ENCODE assay signal across 8 mouse cellular contexts in the genomic region with DNA sequence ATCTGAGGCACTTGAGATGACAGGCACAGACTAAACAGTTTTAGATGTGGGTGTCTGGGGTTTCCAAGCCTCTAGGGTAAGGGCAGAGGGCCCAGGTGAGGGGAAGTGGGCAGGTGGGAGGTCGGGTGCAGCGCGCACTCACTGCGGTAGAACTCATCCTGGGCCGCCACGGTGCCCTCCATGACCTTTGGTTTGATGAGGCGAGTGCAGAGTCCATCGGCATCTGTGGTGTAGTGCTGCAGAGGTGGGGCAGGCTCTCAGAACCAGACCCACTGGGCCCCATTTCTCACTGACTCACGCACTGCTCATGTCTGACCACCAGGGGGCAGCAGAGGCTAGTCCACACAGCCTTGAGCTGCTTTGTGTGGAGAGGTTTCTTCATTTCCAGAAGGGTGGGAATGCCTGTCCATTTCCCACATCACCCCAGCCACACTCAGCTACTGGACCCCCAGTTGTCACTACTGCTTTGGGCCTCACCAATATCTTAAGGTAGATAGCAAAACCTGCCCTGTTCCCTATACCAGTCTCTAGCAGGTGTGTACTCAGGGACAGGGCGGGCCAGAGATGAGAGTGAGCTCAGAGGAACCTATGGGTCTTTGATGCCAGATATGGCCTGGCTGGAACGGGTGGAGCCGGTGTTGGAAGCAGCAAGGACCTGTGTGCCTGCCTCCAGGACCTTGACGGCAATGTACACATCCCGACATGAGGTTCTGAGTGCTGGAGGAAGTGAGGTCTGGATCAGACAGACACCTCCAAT. TPM values are rescaled to one million over a fixed set of nuclear protein-coding genes. Genes with fewer than 3 reads are reported as not detected.
DNase-seq lines count a peak whose midpoint lies in the region; ATAC-seq and TF ChIP-seq lines count a peak whose summit lies in the region.

No protein-coding gene starts in this region.

- H3K4me2 ChIP-seq in heart, postnatal 0 days (ENCODE audit: low read depth, low read length), result no peak overlapping the region
- no peak overlapping the region for H3K4me2 ChIP-seq in neural tube, embryonic 15.5 days

- TF ChIP-seq CTCF in brain, embryonic 14.5 days (IDR thresholded peaks at IDR 0.05; ENCODE audit: borderline replicate concordance, extremely low read depth, insufficient read depth, insufficient read length), result peak; percentile 99
- peak; percentile 98 for TF ChIP-seq CTCF in heart, postnatal 0 days (IDR thresholded peaks at IDR 0.05; ENCODE audit: low read depth)

- ATAC-seq in CD4-positive, CD25-positive, alpha-beta regulatory T cell, adult 4 months, result peak; percentile 45
- ATAC-seq in heart, postnatal 0 days (ENCODE audit: insufficient read depth, low read depth), result peak; percentile 67
- peak; percentile 43; the same call in 1 of the 2 replicates for ATAC-seq in neural tube, embryonic 15.5 days (ENCODE audit: low FRiP score)

- no peak overlapping the region; the same call in 1 of the 2 replicates for H3K4me3 ChIP-seq in forebrain, embryonic 10.5 days
- no peak overlapping the region for H3K4me3 ChIP-seq in heart, postnatal 0 days (ENCODE audit: low read depth, low read length)
- H3K4me3 ChIP-seq in neural tube, embryonic 15.5 days (replicated peaks), result no peak overlapping the region

- H3K4me1 ChIP-seq in forebrain, embryonic 10.5 days, result peaks cover 26% of the 10 kb centered on the region
- peaks cover 4% of the 10 kb centered on the region; the same call in 1 of the 2 replicates for H3K4me1 ChIP-seq in heart, postnatal 0 days (ENCODE audit: control insufficient read depth, insufficient read depth)
- peaks cover 15% of the 10 kb centered on the region for H3K4me1 ChIP-seq in neural tube, embryonic 15.5 days

- DNase-seq in brain, embryonic 14.5 days (ENCODE audit: low read depth), result peak; percentile 72
- DNase-seq in forebrain, embryonic 10.5 days (ENCODE audit: extremely low spot score, low spot score), result peak; percentile 76
- peak; percentile 52 for DNase-seq in heart, postnatal 0 days (ENCODE audit: low spot score)
- peak; percentile 72 to 79 for DNase-seq in kidney, postnatal 25 days
- peak; percentile 77 to 79 for DNase-seq in lung, adult 18-20 months
- DNase-seq in thymus, adult 18-20 months, result peak; percentile 43 to 65

- no peak overlapping the region for H3K27ac ChIP-seq in forebrain, embryonic 10.5 days
- no peak overlapping the region for H3K27ac ChIP-seq in heart, postnatal 0 days (ENCODE audit: low read depth)
- H3K27ac ChIP-seq in neural tube, embryonic 15.5 days (replicated peaks), result no peak overlapping the region

- H3K9me3 ChIP-seq in forebrain, embryonic 10.5 days, result no peaks in the 10 kb centered on the region
- no peaks in the 10 kb centered on the region for H3K9me3 ChIP-seq in heart, postnatal 0 days (replicated peaks; ENCODE audit: control insufficient read depth, low read length)
- H3K9me3 ChIP-seq in neural tube, embryonic 15.5 days (replicated peaks), result no peaks in the 10 kb centered on the region

- no peaks in the 10 kb centered on the region for H3K27me3 ChIP-seq in forebrain, embryonic 10.5 days (ENCODE audit: poor library complexity, severe bottlenecking)
- H3K27me3 ChIP-seq in heart, postnatal 0 days (ENCODE audit: control insufficient read depth, insufficient read depth, low read length), result no peaks in the 10 kb centered on the region
- no peaks in the 10 kb centered on the region for H3K27me3 ChIP-seq in neural tube, embryonic 15.5 days (replicated peaks)

- no peak for TF ChIP-seq EP300 in heart, postnatal 0 days (IDR thresholded peaks at IDR 0.05; ENCODE audit: low read depth)

- WGBS in forebrain, embryonic 10.5 days, result 75% methylated on average over 14 of the region's 14 CpGs
- WGBS in heart, postnatal 0 days, result 63% methylated on average over 14 of the region's 14 CpGs
- 64% methylated on average over 14 of the region's 14 CpGs for WGBS in neural tube, embryonic 15.5 days

- TF ChIP-seq POLR2A in brain, embryonic 14.5 days (IDR thresholded peaks at IDR 0.05; ENCODE audit: borderline replicate concordance, extremely low read depth, insufficient read depth, insufficient read length, poor library complexity, severe bottlenecking), result no peak

- H3K36me3 ChIP-seq in forebrain, embryonic 10.5 days (replicated peaks), result peaks cover 97% of the 10 kb centered on the region
- peaks cover 66% of the 10 kb centered on the region for H3K36me3 ChIP-seq in heart, postnatal 0 days (replicated peaks; ENCODE audit: control insufficient read depth, insufficient read depth, low read length)
- peaks cover 75% of the 10 kb centered on the region for H3K36me3 ChIP-seq in neural tube, embryonic 15.5 days

- no peak overlapping the region for H3K9ac ChIP-seq in heart, postnatal 0 days (replicated peaks; ENCODE audit: low read depth, low read length)
- H3K9ac ChIP-seq in neural tube, embryonic 15.5 days (replicated peaks), result no peak overlapping the region

RNA-seq across cellular contexts. Expression of a gene that starts 8.7 kb away (rescaled TPM):
- polyA plus RNA-seq in CD4-positive, CD25-positive, alpha-beta regulatory T cell, adult 4 months (2017; shearing (Covaris generic)), result 1 to 10 TPM in 1 of 2 experiments, under 1 TPM in 1; 0.79 to 1.4 TPM
- polyA plus RNA-seq in brain, embryonic 14.5 days (2012; rRNA removed), result 0.04 and 0.12 TPM in 2 replicates
- not detected in 2 replicates for polyA plus RNA-seq in forebrain, embryonic 10.5 days (2016; fragmentation: Nextera tagmentation; extraction: Ambion mirVana)
- total RNA-seq in heart, postnatal 0 days (2014; rRNA removed; ENCODE audit: low replicate concordance), result 0.15 TPM in 1 of 2 replicates, not detected in the other
- not detected in 2 replicates for polyA plus RNA-seq in heart, postnatal 0 days (2015; fragmentation: Nextera tagmentation; extraction: Ambion mirVana)
- not detected in 2 replicates for polyA plus RNA-seq in neural tube, embryonic 15.5 days (2015; fragmentation: Nextera tagmentation; extraction: Ambion mirVana)

RNA-seq across cellular contexts. Expression of a gene that starts 23.2 kb away (rescaled TPM):
- not detected for polyA plus RNA-seq in CD4-positive, CD25-positive, alpha-beta regulatory T cell, adult 4 months (2017; shearing (Covaris generic))
- polyA plus RNA-seq in brain, embryonic 14.5 days (2012; rRNA removed), result 0.29 and 0.49 TPM in 2 replicates
- polyA plus RNA-seq in forebrain, embryonic 10.5 days (2016; fragmentation: Nextera tagmentation; extraction: Ambion mirVana), result 1.9 and 2.9 TPM in 2 replicates
- not detected in 2 replicates for total RNA-seq in heart, postnatal 0 days (2014; rRNA removed; ENCODE audit: low replicate concordance)
- polyA plus RNA-seq in heart, postnatal 0 days (2015; fragmentation: Nextera tagmentation; extraction: Ambion mirVana), result 0.07 TPM in 1 of 2 replicates, not detected in the other
- 0.11 and 0.23 TPM in 2 replicates for polyA plus RNA-seq in neural tube, embryonic 15.5 days (2015; fragmentation: Nextera tagmentation; extraction: Ambion mirVana)

RNA-seq across cellular contexts. Expression of a gene that starts 24.1 kb away (rescaled TPM):
- polyA plus RNA-seq in CD4-positive, CD25-positive, alpha-beta regulatory T cell, adult 4 months (2017; shearing (Covaris generic)), result 100 to 1,000 TPM; 110 to 150 TPM
- 84.6 and 138 TPM in 2 replicates for polyA plus RNA-seq in brain, embryonic 14.5 days (2012; rRNA removed)
- 28.8 and 33.9 TPM in 2 replicates for polyA plus RNA-seq in forebrain, embryonic 10.5 days (2016; fragmentation: Nextera tagmentation; extraction: Ambion mirVana)
- 44.6 and 54.2 TPM in 2 replicates for total RNA-seq in heart, postnatal 0 days (2014; rRNA removed; ENCODE audit: low replicate concordance)
- 10.8 and 13.9 TPM in 2 replicates for polyA plus RNA-seq in heart, postnatal 0 days (2015; fragmentation: Nextera tagmentation; extraction: Ambion mirVana)
- polyA plus RNA-seq in neural tube, embryonic 15.5 days (2015; fragmentation: Nextera tagmentation; extraction: Ambion mirVana), result 43.1 and 50.0 TPM in 2 replicates

RNA-seq across cellular contexts. Expression of a gene that starts 40.0 kb away (rescaled TPM):
- 10 to 100 TPM; 27.0 to 48.2 TPM for polyA plus RNA-seq in CD4-positive, CD25-positive, alpha-beta regulatory T cell, adult 4 months (2017; shearing (Covaris generic))
- 38.8 and 42.1 TPM in 2 replicates for polyA plus RNA-seq in brain, embryonic 14.5 days (2012; rRNA removed)
- 12.8 and 14.7 TPM in 2 replicates for polyA plus RNA-seq in forebrain, embryonic 10.5 days (2016; fragmentation: Nextera tagmentation; extraction: Ambion mirVana)
- total RNA-seq in heart, postnatal 0 days (2014; rRNA removed; ENCODE audit: low replicate concordance), result 28.1 and 189 TPM in 2 replicates
- 6.6 and 8.0 TPM in 2 replicates for polyA plus RNA-seq in heart, postnatal 0 days (2015; fragmentation: Nextera tagmentation; extraction: Ambion mirVana)
- polyA plus RNA-seq in neural tube, embryonic 15.5 days (2015; fragmentation: Nextera tagmentation; extraction: Ambion mirVana), result 32.1 and 36.5 TPM in 2 replicates

RNA-seq across cellular contexts. Expression of a gene that starts 54.2 kb away (rescaled TPM):
- not detected for polyA plus RNA-seq in CD4-positive, CD25-positive, alpha-beta regulatory T cell, adult 4 months (2017; shearing (Covaris generic))
- not detected in 2 replicates for polyA plus RNA-seq in brain, embryonic 14.5 days (2012; rRNA removed)
- polyA plus RNA-seq in forebrain, embryonic 10.5 days (2016; fragmentation: Nextera tagmentation; extraction: Ambion mirVana), result not detected in 2 replicates
- total RNA-seq in heart, postnatal 0 days (2014; rRNA removed; ENCODE audit: low replicate concordance), result not detected in 2 replicates
- not detected in 2 replicates for polyA plus RNA-seq in heart, postnatal 0 days (2015; fragmentation: Nextera tagmentation; extraction: Ambion mirVana)
- polyA plus RNA-seq in neural tube, embryonic 15.5 days (2015; fragmentation: Nextera tagmentation; extraction: Ambion mirVana), result not detected in 2 replicates
